Mouse (Mus musculus) kidney, adult 2 months (tissue): Measurements from ENCODE around the gene Eml3. TPM values are rescaled to one million over a fixed set of nuclear protein-coding genes. Genes with fewer than 3 reads are reported as not detected.
A peak's percentile ranks its signal among the peaks of the same experiment; 100 is the strongest.

Source experiments
- DNase-seq: peaks from one replicate; pipeline ENCODE4 v3.0.0; 2021
- H3K27ac ChIP-seq: fragments of 200-500 bp; 2 replicates; pipeline ENCODE4 v1.5.1; 2012; ENCODE audit warnings: low read depth, low read length, control low read depth, inconsistent platforms; ENCODE audit not compliant: insufficient read depth
- H3K27me3 ChIP-seq: fragments of 200-500 bp; replicated peaks from 2 replicates; pipeline ENCODE4 v1.6.1; 2012; ENCODE audit warnings: mild to moderate bottlenecking, moderate library complexity, low read length, inconsistent platforms; ENCODE audit not compliant: control insufficient read depth, insufficient read depth
- H3K36me3 ChIP-seq: fragments of 200-500 bp; 2 replicates; pipeline ENCODE4 v1.6.1; 2012; ENCODE audit warnings: mild to moderate bottlenecking, moderate library complexity, low read length, inconsistent platforms; ENCODE audit not compliant: control insufficient read depth, insufficient read depth
- H3K4me1 ChIP-seq: fragments of 200-500 bp; 2 replicates; pipeline ENCODE4 v1.6.1; 2011; ENCODE audit warnings: low read length; ENCODE audit not compliant: control insufficient read depth, insufficient read depth
- H3K4me3 ChIP-seq: fragments of 200-500 bp; 2 replicates; pipeline ENCODE4 v1.5.1; 2011; ENCODE audit warnings: mild to moderate bottlenecking, low read depth, low read length, control low read depth; ENCODE audit not compliant: insufficient read depth
- CTCF ChIP-seq: fragments of 200-500 bp; conservative IDR thresholded peaks from 2 replicates; pipeline ENCODE4 v1.5.1; 2011; ENCODE audit warnings: low read depth, mild to moderate bottlenecking, control low read depth, low read length, moderate library complexity, mixed read lengths; ENCODE audit not compliant: insufficient read depth, insufficient read length
- POLR2A ChIP-seq: fragments of 200-500 bp; IDR thresholded peaks from one replicate; pipeline ENCODE4 v1.6.1; 2011; ENCODE audit warnings: low read depth, low read length, control low read depth
- WGBS: fragments of 180-500 bp; shearing (Covaris S2); methylation state at CpG from one replicate; pipeline ENCODE4 v1.1.7; 2018; 5-methylcytosine and 5-hydroxymethylcytosine counted together
- polyA plus RNA-seq: library from polyadenylated mRNA; depleted of rRNA; stranded (reverse); fragments of >200 nt; gene quantifications from 2 replicates; pipeline ENCODE4 v1.2.3, GENCODE M21; 2012

Gene Eml3
- polyA plus RNA-seq, 1 experiment = 35.7 TPM

DNA sequence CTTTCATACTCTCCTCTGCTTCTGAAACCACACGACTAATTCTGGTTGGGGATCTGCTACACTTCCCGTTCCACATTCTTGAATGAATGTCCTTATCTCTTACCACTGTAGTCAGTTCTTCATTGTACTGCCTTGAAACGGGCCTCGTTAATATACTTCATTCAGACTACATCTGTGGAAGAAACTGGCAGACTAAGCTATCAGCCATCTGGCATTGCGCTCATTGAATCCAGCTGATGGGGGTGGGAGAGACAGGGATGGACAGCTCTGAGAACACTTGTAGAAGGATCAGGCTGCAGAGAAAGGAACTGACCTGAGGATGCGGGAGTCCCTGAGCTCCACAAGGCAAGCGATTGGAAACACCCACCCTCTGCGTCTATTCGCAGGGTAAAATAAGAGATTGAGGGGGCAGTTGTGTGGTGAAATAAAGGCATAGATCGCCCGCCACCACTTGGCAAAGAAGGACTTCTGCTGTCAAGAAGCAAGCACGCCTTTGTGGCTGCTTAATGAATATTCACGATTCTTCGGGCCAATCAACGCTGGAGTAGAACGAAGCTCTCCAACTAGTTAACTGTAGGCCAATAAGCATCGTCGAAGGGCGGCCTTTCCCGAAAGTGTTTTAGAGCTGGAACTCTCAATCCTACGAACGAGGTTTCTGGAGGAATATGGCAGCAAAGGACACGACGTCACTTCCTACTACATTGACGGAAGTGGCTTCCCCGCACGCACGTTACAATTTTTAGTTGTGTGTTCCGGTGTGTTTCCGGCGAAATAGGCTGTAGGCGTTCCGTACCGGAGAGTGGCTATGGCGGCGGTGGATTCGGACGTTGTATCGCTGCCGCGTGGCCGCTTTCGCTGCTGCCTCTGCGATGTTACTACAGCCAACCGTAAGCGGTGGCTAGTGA is 24.0 kb downstream of the Eml3 start, which contains the start of gene Tut1:
Gene Tut1 (plus strand): TSS at position 713 of the 905 bp plus-strand sequence.
- peaks cover 6% of the 10 kb centered on the region; the same call in 1 of the 2 replicates for H3K4me1 ChIP-seq
- TF ChIP-seq CTCF = no peak
- TF ChIP-seq POLR2A = peak; percentile 51
- DNase-seq = peak; percentile 98
- H3K27me3 ChIP-seq = no peaks in the 10 kb centered on the region
- WGBS = 2% methylated on average over 46 of the region's 46 CpGs
- H3K36me3 ChIP-seq = peaks cover 2% of the 10 kb centered on the region
- no peak within 1 kb of the TSS for H3K27ac ChIP-seq
- H3K4me3 ChIP-seq = peak within 1 kb of the TSS; percentile 64

DNA sequence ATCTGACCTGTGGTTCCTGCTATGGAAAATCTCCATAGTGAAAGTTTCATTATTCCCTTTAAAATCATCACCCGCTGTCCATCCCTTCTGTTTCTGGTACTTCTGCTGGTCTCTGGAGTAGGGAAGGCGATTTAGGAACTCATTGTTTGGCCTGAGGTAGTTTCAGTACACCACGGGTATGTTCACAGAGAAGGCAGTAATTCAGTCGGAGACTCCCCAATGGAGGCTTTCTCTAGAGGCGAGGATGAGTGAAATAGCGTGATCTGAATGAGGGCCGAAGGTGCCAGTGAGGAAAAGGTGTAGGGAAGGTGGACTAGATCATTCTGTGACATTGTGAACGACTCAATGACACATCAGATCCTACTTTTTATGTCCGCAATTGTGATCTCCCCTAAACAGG is 24.8 kb downstream of the Eml3 start:
- no peaks in the 10 kb centered on the region for H3K27me3 ChIP-seq
- WGBS = 3% methylated on average over 9 of the region's 9 CpGs
- H3K27ac ChIP-seq = no peak overlapping the region
- H3K36me3 ChIP-seq = peaks cover 2% of the 10 kb centered on the region; the same call in 1 of the 2 replicates
- TF ChIP-seq POLR2A = no peak
- TF ChIP-seq CTCF = no peak
- DNase-seq = no peak
- peaks cover 6% of the 10 kb centered on the region; the same call in 1 of the 2 replicates for H3K4me1 ChIP-seq
- peak overlapping the region; percentile 64 for H3K4me3 ChIP-seq

DNA sequence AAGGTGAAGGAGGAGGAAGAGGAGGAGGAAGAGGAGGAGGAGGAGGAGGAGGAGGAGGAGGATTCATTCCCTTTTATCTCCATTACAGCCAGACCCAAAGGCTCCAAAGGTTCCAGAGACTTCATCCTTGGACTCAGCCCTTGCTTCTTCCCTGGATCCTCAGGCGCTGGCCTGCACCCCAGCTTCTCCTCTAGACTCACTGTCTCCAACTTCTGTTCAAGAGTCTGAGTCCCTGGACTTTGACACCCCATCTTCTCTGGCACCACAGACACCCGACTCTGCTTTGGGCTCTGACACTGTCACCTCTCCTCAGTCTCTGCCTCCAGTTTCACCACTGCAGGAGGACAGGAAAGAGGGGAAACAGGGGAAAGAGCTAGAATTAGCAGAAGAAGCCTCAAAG is 32.9 kb downstream of the Eml3 start:
- H3K4me1 ChIP-seq = peaks cover 4% of the 10 kb centered on the region; the same call in 1 of the 2 replicates
- no peak overlapping the region for H3K27ac ChIP-seq
- peaks cover 1% of the 10 kb centered on the region; the same call in 1 of the 2 replicates for H3K36me3 ChIP-seq
- WGBS = 57% methylated on average over 2 of the region's 2 CpGs
- H3K27me3 ChIP-seq = no peaks in the 10 kb centered on the region
- DNase-seq = peak; percentile 66
- no peak overlapping the region for H3K4me3 ChIP-seq
- TF ChIP-seq POLR2A (no peak), CTCF (no peak)

DNA sequence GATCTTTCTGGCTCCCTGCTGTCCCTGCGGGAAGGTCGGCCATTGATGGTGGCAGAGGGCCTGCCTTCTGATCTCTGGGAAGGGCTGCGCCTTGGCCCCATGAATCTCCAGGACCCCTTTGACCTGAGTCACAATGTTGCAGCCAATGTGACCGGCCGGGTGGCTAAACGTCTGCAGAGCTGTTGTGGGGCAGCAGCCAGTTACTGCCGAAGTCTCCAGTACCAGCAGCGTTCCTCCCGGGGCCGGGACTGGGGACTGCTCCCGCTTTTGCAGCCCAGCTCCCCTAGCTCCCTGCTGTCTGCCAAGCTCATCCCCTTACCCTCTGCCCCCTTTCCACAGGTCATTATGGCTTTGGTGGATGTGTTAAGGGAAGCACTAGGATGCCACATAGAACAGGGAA is 35.7 kb downstream of the Eml3 start:
- Histone ChIP-seq H3K4me1 (peaks cover 4% of the 10 kb centered on the region; the same call in 1 of the 2 replicates), H3K27ac (no peak overlapping the region), H3K36me3 (peaks cover 1% of the 10 kb centered on the region; the same call in 1 of the 2 replicates), H3K4me3 (no peak overlapping the region), H3K27me3 (no peaks in the 10 kb centered on the region)
- 74% methylated on average over 11 of the region's 11 CpGs for WGBS
- DNase-seq = no peak
- no peak for TF ChIP-seq POLR2A
- no peak for TF ChIP-seq CTCF

DNA sequence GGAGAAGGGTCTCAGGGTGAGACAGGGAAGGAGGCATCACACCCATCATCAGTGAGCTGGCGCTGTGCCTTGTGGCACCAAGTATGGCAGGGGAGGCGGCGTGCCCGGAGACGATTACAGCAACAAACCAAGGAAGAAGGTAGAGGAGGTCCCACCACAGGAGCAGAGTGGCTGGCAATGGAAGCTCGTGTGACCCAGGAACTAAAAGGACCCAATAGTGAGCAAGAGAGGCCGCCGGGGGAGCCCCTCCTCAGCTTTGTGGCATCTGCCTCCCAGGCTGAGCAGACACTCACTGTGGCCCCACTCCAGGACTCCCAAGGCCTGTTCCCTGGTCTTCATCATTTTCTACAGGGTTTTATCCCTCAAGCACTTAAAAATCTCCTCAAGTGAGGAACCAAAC is 36.4 kb downstream of the Eml3 start:
- 53% methylated on average over 8 of the region's 8 CpGs for WGBS
- no peak overlapping the region for H3K27ac ChIP-seq

DNA sequence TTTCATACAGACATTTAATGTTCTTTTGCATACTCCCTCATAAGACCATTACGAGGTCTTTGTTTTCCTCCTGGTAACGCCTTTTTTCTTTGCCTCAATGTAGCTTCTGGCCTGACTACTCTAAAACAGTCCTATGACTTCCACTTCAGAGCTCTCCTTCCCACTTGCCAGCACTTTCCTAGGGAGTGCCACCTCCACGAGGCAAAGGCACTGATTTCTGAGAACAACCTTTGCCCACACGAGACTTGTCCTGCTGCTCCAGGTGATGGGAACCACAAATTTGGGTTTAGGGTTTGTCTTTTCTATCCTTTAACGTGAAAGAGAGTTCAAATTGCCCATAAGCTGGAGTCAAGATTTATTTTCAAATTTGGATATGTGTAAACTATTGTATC is 36.8 kb downstream of the Eml3 start:
- peaks cover 4% of the 10 kb centered on the region; the same call in 1 of the 2 replicates for H3K4me1 ChIP-seq
- H3K4me3 ChIP-seq = peak overlapping the region; percentile 59
- no peaks in the 10 kb centered on the region for H3K27me3 ChIP-seq
- peak overlapping the region; percentile 87 for H3K27ac ChIP-seq
- H3K36me3 ChIP-seq = peaks cover 2% of the 10 kb centered on the region; the same call in 1 of the 2 replicates
- TF ChIP-seq POLR2A (no peak), CTCF (no peak)
- no peak for DNase-seq
- 10% methylated on average over 5 of the region's 5 CpGs for WGBS

More for the DNA sequence above, 36.4 kb downstream of the Eml3 start:
- DNase-seq = no peak
- Histone ChIP-seq H3K4me3 (no peak overlapping the region), H3K27me3 (no peaks in the 10 kb centered on the region), H3K4me1 (peaks cover 4% of the 10 kb centered on the region; the same call in 1 of the 2 replicates), H3K36me3 (peaks cover 2% of the 10 kb centered on the region; the same call in 1 of the 2 replicates)
- no peak for TF ChIP-seq CTCF

DNA sequence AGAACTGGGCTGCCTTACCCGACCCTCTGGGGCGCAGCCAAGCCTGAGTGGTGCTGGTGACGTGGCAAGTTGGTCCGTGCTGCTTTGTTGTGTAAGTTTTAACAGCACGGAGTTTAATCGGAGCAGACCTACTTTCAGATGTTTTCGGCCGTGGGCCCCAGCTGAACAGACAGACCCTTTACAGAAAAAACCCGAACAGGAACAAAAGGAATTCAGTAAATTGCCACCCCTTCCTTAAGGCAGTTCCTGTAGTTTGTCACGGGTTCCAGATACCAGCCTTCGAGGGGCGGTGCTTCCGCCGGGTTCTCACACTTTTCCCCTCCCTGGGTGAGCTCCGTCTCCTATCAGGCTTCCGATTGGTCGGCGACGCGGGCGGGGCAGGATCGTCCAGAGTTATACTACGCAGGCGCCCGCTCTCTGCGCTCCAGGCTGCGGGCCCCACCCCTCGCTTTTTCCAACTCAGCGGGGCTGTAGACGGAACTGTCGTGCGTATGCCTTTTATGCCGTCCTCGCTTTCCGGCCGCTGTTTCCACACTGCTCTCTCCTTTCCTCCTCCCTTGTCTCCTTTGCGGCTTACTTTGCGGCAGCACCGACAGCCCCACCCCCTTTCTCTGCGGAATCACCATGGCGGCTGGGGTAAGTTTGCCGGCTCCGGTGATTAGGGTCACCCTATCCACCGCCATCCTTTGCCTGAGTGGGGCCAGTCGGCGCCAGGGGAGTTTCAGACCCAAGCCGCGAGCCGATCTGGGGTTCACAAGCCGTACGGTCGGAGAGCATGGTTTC is 37.4 kb downstream of the Eml3 start, which contains the start of gene Eef1g:
Gene Eef1g (plus strand): TSS at position 452 of the 783 bp plus-strand sequence.
- no peaks in the 10 kb centered on the region for H3K27me3 ChIP-seq
- peaks cover 4% of the 10 kb centered on the region; the same call in 1 of the 2 replicates for H3K4me1 ChIP-seq
- peaks cover 2% of the 10 kb centered on the region for H3K36me3 ChIP-seq
- peak within 1 kb of the TSS; percentile 75 for H3K4me3 ChIP-seq
- peak; percentile 100 for DNase-seq
- WGBS = under 1% methylated on average over 52 of the region's 52 CpGs
- TF ChIP-seq POLR2A (no peak), CTCF (no peak)
- H3K27ac ChIP-seq = peak within 1 kb of the TSS; percentile 87
